Mouse (Mus musculus) intestine, embryonic 14.5 days (tissue): ENCODE results near the gene Zmiz2. TPM values are rescaled to one million over a fixed set of nuclear protein-coding genes. Genes with fewer than 3 reads are reported as not detected.

ENCODE experiments used
- ATAC-seq: fragments of 200-750 bp; cut with Nextera tagmentation; replicated peaks from 2 replicates; pipeline ENCODE4 v1.8.0; 2017; ENCODE audit warnings: low read depth, moderate number of reproducible peaks, moderate TSS enrichment, moderate library complexity; ENCODE audit not compliant: low FRiP score, low TSS enrichment
- DNase-seq: peaks from one replicate; pipeline ENCODE4 v3.0.0-alpha.2; 2018; ENCODE audit warnings: low spot score
- H3K27ac ChIP-seq: fragments of 300-500 bp; sonication (generic); 2 replicates; pipeline ENCODE4 v1.5.1; 2014; ENCODE audit warnings: low read depth, mild to moderate bottlenecking, control low read depth
- H3K27me3 ChIP-seq: fragments of 300-500 bp; sonication (generic); replicated peaks from 2 replicates; pipeline ENCODE4 v1.6.1; 2014; ENCODE audit warnings: low read length, control low read depth; ENCODE audit not compliant: control insufficient read depth, insufficient read depth
- H3K36me3 ChIP-seq: fragments of 300-500 bp; sonication (generic); 2 replicates; pipeline ENCODE4 v1.6.1; 2014; ENCODE audit warnings: low read length, control low read depth; ENCODE audit not compliant: control insufficient read depth, insufficient read depth
- H3K4me1 ChIP-seq: fragments of 300-500 bp; sonication (generic); replicated peaks from 2 replicates; pipeline ENCODE4 v1.6.1; 2014; ENCODE audit warnings: low read length, control low read depth, mixed read lengths; ENCODE audit not compliant: control insufficient read depth, insufficient read depth
- H3K4me2 ChIP-seq: fragments of 300-500 bp; sonication (generic); 2 replicates; pipeline ENCODE4 v1.6.1; 2014; ENCODE audit warnings: low read length
- H3K4me3 ChIP-seq: fragments of 300-500 bp; sonication (generic); 2 replicates; pipeline ENCODE4 v1.5.1; 2014; ENCODE audit warnings: low read depth, low read length, control low read depth, mixed read lengths
- H3K9ac ChIP-seq: fragments of 300-500 bp; sonication (generic); 2 replicates; pipeline ENCODE4 v1.6.1; 2014; ENCODE audit warnings: mild to moderate bottlenecking, low read length
- H3K9me3 ChIP-seq: fragments of 300-500 bp; sonication (generic); 2 replicates; pipeline ENCODE4 v1.6.1; 2016; ENCODE audit warnings: low read length, control low read depth; ENCODE audit not compliant: control insufficient read depth
- WGBS: fragments of 180-500 bp; shearing (Covaris S2); extraction: QIAGEN DNeasy Blood & Tissue Kit; methylation state at CpG from one replicate; pipeline ENCODE4 v1.1.7; 2014; 5-methylcytosine and 5-hydroxymethylcytosine counted together
- polyA plus RNA-seq: library from polyadenylated mRNA; unstranded; fragments of >200 nt; fragmentation: Nextera tagmentation; extraction: Ambion mirVana; gene quantifications from 2 replicates; pipeline ENCODE4 v1.2.1, GENCODE M21; 2014

Zmiz2 gene
- polyA plus RNA-seq, 1 experiment from 2014 or later: 14.2 TPM

GRCm38 (mm10) chr11:6390376-6391053 lies 1.6 kb downstream of the Zmiz2 start:
- Histone ChIP-seq H3K36me3 (peaks cover 12% of the 10 kb centered on the region), H3K4me1 (0 out of 2 replicates have a peak, but pooled peaks cover 9% of the 10 kb centered on the region), H3K4me3 (peak overlapping the region; percentile 86), H3K4me2 (peak overlapping the region; percentile 69), H3K27ac (no peak overlapping the region), H3K9me3 (no peaks in the 10 kb centered on the region), H3K27me3 (no peaks in the 10 kb centered on the region), H3K9ac (peak overlapping the region; percentile 80)
- WGBS: 84% methylated on average over 8 of the region's 8 CpGs
- no peak for DNase-seq
- ATAC-seq: no peak

GRCm38 (mm10) chr11:6391516-6392276 lies 2.8 kb downstream of the Zmiz2 start:
- DNase-seq (no peak), ATAC-seq (no peak)
- Histone ChIP-seq H3K4me2 (no peak overlapping the region), H3K4me1 (0 out of 2 replicates have a peak, but pooled peaks cover 9% of the 10 kb centered on the region), H3K4me3 (no peak overlapping the region), H3K27ac (no peak overlapping the region), H3K27me3 (no peaks in the 10 kb centered on the region), H3K9ac (no peak overlapping the region), H3K36me3 (peaks cover 24% of the 10 kb centered on the region), H3K9me3 (no peaks in the 10 kb centered on the region)
- 79% methylated on average over 8 of the region's 8 CpGs for WGBS

- 81% methylated on average over 6 of the region's 6 CpGs for WGBS
- ATAC-seq (no peak), DNase-seq (no peak)
- H3K4me2 ChIP-seq: no peak overlapping the region
- no peak overlapping the region for H3K4me3 ChIP-seq
- 0 out of 2 replicates have a peak, but pooled peaks cover 9% of the 10 kb centered on the region for H3K4me1 ChIP-seq
- no peaks in the 10 kb centered on the region for H3K27me3 ChIP-seq
- no peak overlapping the region for H3K27ac ChIP-seq
- peaks cover 36% of the 10 kb centered on the region for H3K36me3 ChIP-seq
- H3K9ac ChIP-seq: no peak overlapping the region
- H3K9me3 ChIP-seq: no peaks in the 10 kb centered on the region
Measured at GRCm38 (mm10) chr11:6392857-6393256, 4.0 kb downstream of the Zmiz2 start.

- Histone ChIP-seq H3K27ac (no peak overlapping the region), H3K9ac (no peak overlapping the region)
- no peak for ATAC-seq
Measured at GRCm38 (mm10) chr11:6393866-6394265, 5.0 kb downstream of the Zmiz2 start.

GRCm38 (mm10) chr11:6395565-6395964 lies 6.7 kb downstream of the Zmiz2 start:
- Histone ChIP-seq H3K36me3 (peaks cover 63% of the 10 kb centered on the region), H3K4me1 (0 out of 2 replicates have a peak, but pooled peaks cover 1% of the 10 kb centered on the region), H3K9me3 (no peaks in the 10 kb centered on the region), H3K4me2 (no peak overlapping the region), H3K9ac (no peak overlapping the region), H3K4me3 (no peak overlapping the region), H3K27ac (no peak overlapping the region), H3K27me3 (no peaks in the 10 kb centered on the region)
- DNase-seq: no peak
- ATAC-seq: no peak
- WGBS: 86% methylated on average over 5 of the region's 5 CpGs

More at GRCm38 (mm10) chr11:6393866-6394265, 5.0 kb downstream of the Zmiz2 start:
- Histone ChIP-seq H3K4me1 (0 out of 2 replicates have a peak, but pooled peaks cover 9% of the 10 kb centered on the region), H3K36me3 (peaks cover 46% of the 10 kb centered on the region), H3K4me3 (no peak overlapping the region), H3K4me2 (no peak overlapping the region), H3K27me3 (no peaks in the 10 kb centered on the region), H3K9me3 (no peaks in the 10 kb centered on the region)
- WGBS: 70% methylated on average over 1 of the region's 1 CpGs
- no peak for DNase-seq

GRCm38 (mm10) chr11:6398141-6398540 lies 9.3 kb downstream of the Zmiz2 start:
- H3K4me2 ChIP-seq: no peak overlapping the region
- no peak overlapping the region for H3K27ac ChIP-seq
- no peak overlapping the region for H3K4me3 ChIP-seq
- H3K9me3 ChIP-seq: no peaks in the 10 kb centered on the region
- H3K27me3 ChIP-seq: no peaks in the 10 kb centered on the region
- no peak overlapping the region for H3K9ac ChIP-seq
- 96% methylated on average over 10 of the region's 10 CpGs for WGBS
- H3K36me3 ChIP-seq: peaks cover 88% of the 10 kb centered on the region
- DNase-seq: no peak
- H3K4me1 ChIP-seq: no peaks in the 10 kb centered on the region
- no peak for ATAC-seq

- 85% methylated on average over 19 of the region's 19 CpGs for whole genome bisulfite sequencing
Measured at GRCm38 (mm10) chr11:6402515-6403510, 13.9 kb downstream of the Zmiz2 start.

GRCm38 (mm10) chr11:6403830-6404405 lies 15.0 kb downstream of the Zmiz2 start:
- Histone ChIP-seq H3K4me3 (no peak overlapping the region), H3K4me2 (no peak overlapping the region), H3K4me1 (peaks cover 23% of the 10 kb centered on the region), H3K9ac (no peak overlapping the region), H3K36me3 (peaks cover 68% of the 10 kb centered on the region), H3K27ac (no peak overlapping the region), H3K27me3 (no peaks in the 10 kb centered on the region), H3K9me3 (no peaks in the 10 kb centered on the region)
- DNase-seq (no peak), ATAC-seq (no peak)
- 93% methylated on average over 5 of the region's 5 CpGs for WGBS

More at GRCm38 (mm10) chr11:6402515-6403510, 13.9 kb downstream of the Zmiz2 start:
- Histone ChIP-seq H3K4me1 (peaks cover 23% of the 10 kb centered on the region), H3K27me3 (no peaks in the 10 kb centered on the region), H3K36me3 (peaks cover 79% of the 10 kb centered on the region), H3K4me2 (no peak overlapping the region), H3K9ac (no peak overlapping the region), H3K27ac (no peak overlapping the region), H3K9me3 (no peaks in the 10 kb centered on the region), H3K4me3 (no peak overlapping the region)
- peak; percentile 74 for DNase-seq
- ATAC-seq: no peak
